Mouse (Mus musculus) liver, embryonic 16.5 days (tissue): ENCODE data around the gene Mgmt. TPM values are rescaled to one million over a fixed set of nuclear protein-coding genes. Genes with fewer than 3 reads are reported as not detected.

Experiments used
- ATAC-seq: fragments of 200-750 bp; cut with Nextera tagmentation; 2 replicates; pipeline ENCODE4 v1.8.0; 2017; ENCODE audit warnings: low read depth, mild to moderate bottlenecking, moderate number of reproducible peaks, moderate library complexity
- H3K27ac ChIP-seq: fragments of 300-500 bp; sonication (generic); 2 replicates; pipeline ENCODE4 v1.5.1; 2014; ENCODE audit warnings: mild to moderate bottlenecking, low read length
- H3K27me3 ChIP-seq: fragments of 300-500 bp; sonication (generic); 2 replicates; pipeline ENCODE4 v1.6.1; 2014; ENCODE audit warnings: low read depth, low read length, mixed read lengths; ENCODE audit not compliant: control insufficient read depth, insufficient read depth
- H3K36me3 ChIP-seq: fragments of 300-500 bp; sonication (generic); 2 replicates; pipeline ENCODE4 v1.6.1; 2014; ENCODE audit warnings: mild to moderate bottlenecking; ENCODE audit not compliant: control insufficient read depth, insufficient read depth
- H3K4me1 ChIP-seq: fragments of 300-500 bp; sonication (generic); 2 replicates; pipeline ENCODE4 v1.6.1; 2014; ENCODE audit warnings: low read depth, low read length, mixed read lengths; ENCODE audit not compliant: control insufficient read depth
- H3K4me2 ChIP-seq: fragments of 300-500 bp; sonication (generic); 2 replicates; pipeline ENCODE4 v1.6.1; 2014; ENCODE audit warnings: low read depth, low read length, mixed read lengths
- H3K4me3 ChIP-seq: fragments of 300-500 bp; sonication (generic); 2 replicates; pipeline ENCODE4 v1.5.1; 2014; ENCODE audit warnings: low read depth, mild to moderate bottlenecking, low read length
- H3K9ac ChIP-seq: fragments of 300-500 bp; sonication (generic); 2 replicates; pipeline ENCODE4 v1.6.1; 2014; ENCODE audit warnings: low read depth, low read length
- H3K9me3 ChIP-seq: fragments of 300-500 bp; sonication (generic); replicated peaks from 2 replicates; pipeline ENCODE4 v1.6.1; 2016; ENCODE audit warnings: low read length; ENCODE audit not compliant: control insufficient read depth
- WGBS: fragments of 180-500 bp; shearing (Covaris S2); extraction: QIAGEN DNeasy Blood & Tissue Kit; methylation state at CpG from one replicate; pipeline ENCODE4 v1.1.7; 2014; ENCODE audit not compliant: insufficient replicate concordance; 5-methylcytosine and 5-hydroxymethylcytosine counted together
- polyA plus RNA-seq: library from polyadenylated mRNA; unstranded; fragments of >200 nt; fragmentation: Nextera tagmentation; extraction: Ambion mirVana; gene quantifications from 2 replicates; pipeline ENCODE4 v1.2.1, GENCODE M21; 2015

The Mgmt gene
- polyA plus RNA-seq, 1 experiment from 2014 or later = 3.2 TPM

GRCm38 (mm10) chr7:136945697-136946096 is 51.3 kb downstream of the Mgmt start:
- no peak for ATAC-seq
- Histone ChIP-seq H3K27ac (no peak overlapping the region), H3K9ac (no peak overlapping the region), H3K27me3 (no peaks in the 10 kb centered on the region), H3K4me3 (no peak overlapping the region), H3K4me2 (no peak overlapping the region), H3K4me1 (no peaks in the 10 kb centered on the region), H3K9me3 (no peaks in the 10 kb centered on the region), H3K36me3 (no peaks in the 10 kb centered on the region)
- WGBS = 60% methylated on average over 10 of the region's 10 CpGs

GRCm38 (mm10) chr7:136946131-136946530 is 51.7 kb downstream of the Mgmt start:
- Histone ChIP-seq H3K4me2 (no peak overlapping the region), H3K27me3 (no peaks in the 10 kb centered on the region), H3K27ac (no peak overlapping the region), H3K4me3 (no peak overlapping the region), H3K9me3 (no peaks in the 10 kb centered on the region), H3K4me1 (no peaks in the 10 kb centered on the region), H3K9ac (no peak overlapping the region), H3K36me3 (no peaks in the 10 kb centered on the region)
- no peak for ATAC-seq
- WGBS = 74% methylated on average over 9 of the region's 9 CpGs

GRCm38 (mm10) chr7:136948275-136948810 is 53.9 kb downstream of the Mgmt start:
- WGBS = 66% methylated on average over 6 of the region's 6 CpGs
- no peaks in the 10 kb centered on the region for H3K36me3 ChIP-seq
- no peak overlapping the region for H3K9ac ChIP-seq
- no peaks in the 10 kb centered on the region for H3K9me3 ChIP-seq
- no peak for ATAC-seq
- H3K4me1 ChIP-seq = no peaks in the 10 kb centered on the region
- H3K4me2 ChIP-seq = no peak overlapping the region
- H3K27me3 ChIP-seq = no peaks in the 10 kb centered on the region
- H3K27ac ChIP-seq = no peak overlapping the region
- H3K4me3 ChIP-seq = no peak overlapping the region

GRCm38 (mm10) chr7:136952608-136953007 is 58.2 kb downstream of the Mgmt start:
- no peak overlapping the region for H3K4me3 ChIP-seq
- WGBS = 64% methylated on average over 7 of the region's 7 CpGs
- no peaks in the 10 kb centered on the region for H3K9me3 ChIP-seq
- no peaks in the 10 kb centered on the region for H3K4me1 ChIP-seq
- H3K4me2 ChIP-seq = no peak overlapping the region
- no peak overlapping the region for H3K27ac ChIP-seq
- no peak for ATAC-seq
- H3K36me3 ChIP-seq = no peaks in the 10 kb centered on the region
- no peaks in the 10 kb centered on the region for H3K27me3 ChIP-seq
- no peak overlapping the region for H3K9ac ChIP-seq

DNA sequence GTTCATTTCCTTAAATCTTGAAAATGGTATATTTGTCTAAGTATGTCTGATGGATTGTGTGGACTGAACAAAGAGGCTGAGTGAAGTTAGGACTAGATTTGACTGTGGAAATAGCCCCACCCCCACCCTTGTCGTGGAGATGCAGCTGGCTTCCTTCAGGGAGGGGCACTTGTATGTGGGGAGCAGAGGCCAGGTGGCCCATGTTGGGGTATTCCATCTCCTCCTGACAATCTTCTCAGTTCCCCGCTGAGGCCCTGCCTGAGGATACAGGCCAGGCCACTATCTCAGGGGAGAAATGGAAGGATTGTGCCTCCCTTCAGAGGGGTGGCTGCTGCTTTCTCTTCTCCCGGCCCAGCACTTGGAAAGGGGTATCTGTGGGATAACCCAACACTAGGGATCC is 58.8 kb downstream of the Mgmt start:
- no peaks in the 10 kb centered on the region for H3K36me3 ChIP-seq
- no peak overlapping the region for H3K4me2 ChIP-seq
- H3K27me3 ChIP-seq = no peaks in the 10 kb centered on the region
- ATAC-seq = no peak
- H3K9ac ChIP-seq = no peak overlapping the region
- H3K4me3 ChIP-seq = no peak overlapping the region
- no peaks in the 10 kb centered on the region for H3K4me1 ChIP-seq
- WGBS = 62% methylated on average over 3 of the region's 3 CpGs
- no peak overlapping the region for H3K27ac ChIP-seq
- no peaks in the 10 kb centered on the region for H3K9me3 ChIP-seq

DNA sequence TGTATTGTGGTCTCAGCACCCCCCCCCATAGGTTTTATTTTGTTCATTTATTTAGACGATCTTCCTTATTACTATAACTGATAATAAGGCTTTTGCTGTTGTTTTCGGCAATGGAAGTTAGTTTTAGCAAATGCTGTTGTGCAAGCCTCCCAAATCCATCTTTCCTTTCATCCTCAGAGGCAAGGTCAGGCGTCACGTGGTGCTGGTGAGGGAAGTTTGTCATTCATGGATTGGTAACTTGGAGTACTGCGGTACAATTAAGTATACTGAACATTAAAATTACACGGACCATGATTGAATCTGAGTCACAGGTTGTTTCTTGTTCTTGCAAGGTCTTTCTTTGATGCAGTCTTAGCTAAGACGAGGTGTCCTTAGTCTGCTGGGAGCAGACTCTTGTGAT is 77.9 kb downstream of the Mgmt start:
- H3K36me3 ChIP-seq = no peaks in the 10 kb centered on the region
- H3K27ac ChIP-seq = no peak overlapping the region
- H3K4me1 ChIP-seq = no peaks in the 10 kb centered on the region
- H3K9ac ChIP-seq = no peak overlapping the region
- no peak overlapping the region for H3K4me2 ChIP-seq
- H3K9me3 ChIP-seq = no peaks in the 10 kb centered on the region
- WGBS = 60% methylated on average over 7 of the region's 7 CpGs
- no peak for ATAC-seq
- H3K27me3 ChIP-seq = no peaks in the 10 kb centered on the region
- no peak overlapping the region for H3K4me3 ChIP-seq

DNA sequence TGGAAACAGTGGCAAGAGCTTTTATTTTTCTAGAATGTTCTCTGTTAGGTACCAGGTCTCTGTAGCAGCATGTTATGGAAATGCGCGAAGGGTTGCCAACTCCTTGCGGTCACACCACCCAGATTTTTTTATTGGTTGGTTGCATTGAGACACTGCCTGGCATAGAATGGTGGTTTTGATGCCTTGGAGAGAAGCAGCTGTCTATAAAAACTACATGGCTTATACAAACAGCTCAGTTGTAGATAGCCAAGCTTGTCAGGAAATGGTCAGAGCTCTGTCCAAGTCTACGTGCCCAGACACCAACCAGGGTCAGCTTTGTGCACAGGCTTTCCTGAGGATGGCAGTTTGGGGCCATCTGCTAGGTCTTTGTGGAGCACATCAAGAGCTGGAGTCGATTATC is 80.6 kb downstream of the Mgmt start:
- Histone ChIP-seq H3K9ac (no peak overlapping the region), H3K4me3 (no peak overlapping the region), H3K36me3 (no peaks in the 10 kb centered on the region), H3K27ac (no peak overlapping the region), H3K4me1 (no peaks in the 10 kb centered on the region), H3K9me3 (no peaks in the 10 kb centered on the region), H3K27me3 (no peaks in the 10 kb centered on the region), H3K4me2 (no peak overlapping the region)
- WGBS = 73% methylated on average over 5 of the region's 5 CpGs
- no peak for ATAC-seq

- WGBS = 76% methylated on average over 15 of the region's 15 CpGs
- H3K9ac ChIP-seq = no peak overlapping the region
- H3K36me3 ChIP-seq = no peaks in the 10 kb centered on the region
- no peak overlapping the region for H3K4me3 ChIP-seq
- no peak overlapping the region for H3K4me2 ChIP-seq
- ATAC-seq = no peak
- H3K27ac ChIP-seq = no peak overlapping the region
- no peaks in the 10 kb centered on the region for H3K4me1 ChIP-seq
- no peaks in the 10 kb centered on the region for H3K9me3 ChIP-seq
- no peaks in the 10 kb centered on the region for H3K27me3 ChIP-seq
These were observed 103.0 kb downstream of the Mgmt start for GRCm38 (mm10) chr7:136997456-136997855.

GRCm38 (mm10) chr7:137000703-137001102 is 106.3 kb downstream of the Mgmt start:
- Histone ChIP-seq H3K9me3 (no peaks in the 10 kb centered on the region), H3K36me3 (no peaks in the 10 kb centered on the region), H3K4me3 (no peak overlapping the region), H3K27me3 (no peaks in the 10 kb centered on the region), H3K4me2 (no peak overlapping the region), H3K4me1 (no peaks in the 10 kb centered on the region), H3K9ac (no peak overlapping the region), H3K27ac (no peak overlapping the region)
- ATAC-seq = no peak
- WGBS = 68% methylated on average over 11 of the region's 11 CpGs
